Mouse (Mus musculus) urinary bladder, postnatal 25 days (tissue): ENCODE results near the gene Acap1.
A peak's percentile ranks its signal among the peaks of the same experiment; 100 is the strongest.
"Not testable (repeated sequence)": the region's sequence is repeated elsewhere in the genome, so short reads cannot be mapped to it uniquely, and the experiment has no call there.

Experiments used
- DNase-seq: peaks from one replicate; pipeline ENCODE4 v3.0.0; 2022; ENCODE audit warnings: low spot score

Acap1 gene

GRCm38 (mm10) chr11:69895291-69895690 is at the start of gene Acap1:
Gene Acap1 (minus strand): TSS chr11:69895539.
- no peak for DNase-seq

- DNase-seq: no peak
Observed at GRCm38 (mm10) chr11:69940962-69941361, 45.6 kb upstream of the Acap1 start.

- DNase-seq: no peak
Observed at GRCm38 (mm10) chr11:69939731-69940130, 44.4 kb upstream of the Acap1 start.

DNA sequence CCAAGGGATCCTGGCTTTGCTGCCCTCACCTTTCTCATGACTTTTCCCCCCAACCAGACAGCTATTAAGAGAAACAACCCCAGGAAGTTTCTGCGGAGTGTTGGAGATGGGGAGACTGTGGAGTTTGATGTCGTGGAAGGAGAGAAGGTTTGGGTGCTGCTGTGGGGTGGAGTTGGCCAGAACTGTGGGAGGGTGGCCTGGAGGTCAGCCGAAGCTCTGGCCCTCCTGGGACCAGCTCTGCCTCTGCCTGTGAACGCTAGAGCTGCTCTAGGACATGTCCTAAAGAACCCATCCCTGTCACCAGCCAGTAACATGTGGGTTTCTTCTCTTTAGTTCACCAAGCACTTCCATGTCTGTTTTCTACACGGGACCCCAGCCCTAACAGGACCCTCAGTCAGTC is 43.8 kb upstream of the Acap1 start:
- DNase-seq: no peak

DNA sequence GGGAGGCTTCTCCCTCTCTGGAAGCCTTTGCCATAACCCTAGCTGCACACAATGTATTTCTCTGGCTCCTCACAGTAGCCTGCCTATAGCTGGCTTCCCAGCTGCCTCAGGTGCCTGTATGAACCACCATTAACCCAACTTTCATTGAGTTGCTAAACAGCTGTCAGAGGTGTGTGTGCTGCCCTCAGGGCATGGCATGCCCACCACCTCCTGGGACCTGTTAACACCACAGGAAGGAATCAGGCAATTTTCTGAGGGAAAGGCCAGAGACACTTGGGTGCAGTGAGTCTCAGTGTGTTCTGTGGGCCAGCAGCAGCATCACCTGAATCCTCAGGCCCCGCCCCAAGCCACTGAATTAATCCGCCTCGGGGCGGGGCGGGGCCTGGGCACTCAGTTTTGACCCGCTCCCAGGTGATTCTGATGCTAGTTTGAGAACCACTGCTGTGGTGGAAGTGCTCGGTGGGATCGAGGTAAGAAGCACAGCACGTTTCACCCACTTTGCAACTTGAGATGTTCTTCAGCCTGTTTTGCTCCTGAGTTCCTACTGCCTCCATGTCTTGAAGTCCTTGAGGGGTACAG is 43.2 kb upstream of the Acap1 start:
- DNase-seq: no peak

GRCm38 (mm10) chr11:69937834-69938233 is 42.5 kb upstream of the Acap1 start:
- DNase-seq: no peak

DNA sequence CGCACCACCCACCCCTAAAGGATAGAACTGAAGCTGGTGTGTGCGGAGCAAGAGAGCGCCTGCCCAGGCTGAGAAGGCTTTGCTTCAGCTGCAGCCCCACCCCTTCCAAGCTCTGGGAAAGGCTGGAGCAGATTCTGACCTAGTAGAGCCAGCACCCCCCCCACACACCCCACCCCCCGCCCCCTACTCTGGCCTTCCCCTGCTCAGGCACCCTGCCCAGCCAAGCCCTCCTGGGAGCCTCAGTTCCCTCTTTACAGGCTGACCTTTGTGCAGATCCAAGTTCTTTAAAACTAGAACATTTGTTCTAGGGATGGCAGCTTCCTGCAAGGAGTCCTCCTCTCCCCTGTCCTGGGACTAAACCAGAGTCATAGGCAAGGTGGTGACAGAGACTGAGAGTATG is 42.0 kb upstream of the Acap1 start:
- DNase-seq: no peak

- no peak for DNase-seq
Observed at GRCm38 (mm10) chr11:69936714-69937347, 41.5 kb upstream of the Acap1 start.

DNA sequence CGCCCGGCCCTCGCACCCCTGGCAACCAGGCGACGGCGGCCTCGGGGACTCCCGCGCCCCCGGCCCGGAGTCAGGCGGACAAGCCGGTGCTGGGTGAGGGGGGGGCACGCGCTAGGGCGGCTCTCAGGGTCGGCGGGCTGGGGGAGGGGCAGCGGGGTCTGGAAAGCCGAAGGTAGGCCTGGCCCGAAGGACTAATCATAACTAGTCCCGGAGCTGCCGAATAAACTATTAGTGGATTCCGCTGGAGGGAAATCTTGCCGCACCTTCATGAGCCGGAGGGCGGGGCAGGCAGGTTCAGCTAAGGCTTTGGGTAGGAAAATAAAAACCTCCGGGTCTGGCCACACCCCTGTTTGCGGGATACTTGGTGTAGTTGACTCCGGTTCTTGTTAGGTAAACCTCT is 40.8 kb upstream of the Acap1 start:
- no peak for DNase-seq

DNA sequence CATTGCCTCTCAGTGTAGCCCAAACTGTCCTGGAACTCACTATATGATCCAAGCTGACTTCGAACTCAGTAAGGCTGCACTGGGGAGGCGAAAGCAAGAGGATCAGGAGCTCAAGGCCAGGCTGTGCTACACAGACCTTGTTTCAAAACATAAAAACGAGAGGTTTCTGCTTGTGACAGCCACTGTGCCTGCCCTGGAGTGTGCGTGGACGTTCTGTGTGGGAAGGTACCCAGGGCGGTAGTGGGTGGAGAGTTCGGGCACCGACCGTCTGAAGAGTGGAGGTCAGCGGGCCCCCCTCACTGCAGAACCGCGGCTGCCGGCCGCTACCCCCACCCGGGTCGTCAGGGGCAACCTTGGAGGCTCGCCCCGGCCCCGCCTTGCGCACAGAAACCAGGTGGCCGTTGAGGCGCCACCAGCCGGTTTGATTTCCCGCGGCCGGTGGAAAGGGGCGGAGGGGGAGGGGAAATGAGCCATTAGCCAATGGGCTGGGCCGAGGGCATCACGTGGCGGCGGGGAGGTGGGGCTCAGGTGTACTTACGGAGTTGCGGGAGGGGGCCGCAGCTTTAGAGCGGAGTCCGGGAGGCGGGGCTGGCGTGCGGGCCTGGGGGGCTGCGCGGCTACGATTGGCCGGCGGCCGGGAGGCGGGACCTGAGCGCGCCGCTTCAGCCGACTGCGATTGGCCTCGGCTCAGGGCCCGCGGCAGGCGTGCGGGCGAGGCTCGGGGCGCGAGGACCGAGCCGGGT is 40.0 kb upstream of the Acap1 start, which contains the start of gene Ybx2:
Ybx2 (plus strand) TSS at position 660 of the 743 bp plus-strand sequence.
- DNase-seq: peak; percentile 77

DNA sequence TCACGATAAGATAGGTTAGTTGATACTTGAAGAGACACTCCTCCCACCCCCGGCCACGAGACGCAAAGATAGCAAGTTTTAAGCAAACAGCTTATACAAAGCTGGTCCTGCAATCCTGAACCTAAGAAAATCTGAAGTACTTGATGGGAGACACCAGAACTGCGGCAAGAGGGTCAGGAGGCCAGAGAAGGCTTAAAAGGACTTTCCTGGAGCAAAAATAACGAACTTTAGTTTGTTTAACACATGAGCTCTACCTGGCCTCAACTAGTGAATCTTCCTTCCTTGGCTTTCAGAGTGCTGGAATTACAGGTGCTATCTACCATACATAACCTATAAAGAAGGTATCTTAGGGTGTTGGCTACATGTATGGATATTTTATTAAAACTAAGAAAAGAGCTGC is 39.3 kb upstream of the Acap1 start:
- DNase-seq: no peak

GRCm38 (mm10) chr11:69934169-69934568 is 38.8 kb upstream of the Acap1 start:
- peak; percentile 98 for DNase-seq

DNA sequence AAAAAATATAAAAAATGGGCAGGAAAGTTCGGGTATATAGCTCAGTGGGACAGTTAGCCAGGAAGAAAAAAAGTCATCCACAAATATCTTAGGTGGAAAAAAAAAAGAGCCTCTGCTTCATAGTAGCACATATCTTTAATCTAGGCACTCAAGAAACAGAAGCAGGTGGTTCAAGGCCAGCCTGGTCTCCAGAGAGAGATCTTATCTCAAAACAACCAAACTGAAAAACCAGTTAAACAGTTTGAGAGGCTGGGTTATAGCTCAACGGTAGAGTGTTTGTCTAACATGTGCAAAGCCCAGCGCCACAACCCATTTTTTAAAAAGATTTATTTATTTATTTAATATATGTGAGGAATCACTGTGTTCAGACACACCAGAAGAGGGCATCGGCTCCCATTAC is 37.7 kb upstream of the Acap1 start:
- DNase-seq: no peak

DNA sequence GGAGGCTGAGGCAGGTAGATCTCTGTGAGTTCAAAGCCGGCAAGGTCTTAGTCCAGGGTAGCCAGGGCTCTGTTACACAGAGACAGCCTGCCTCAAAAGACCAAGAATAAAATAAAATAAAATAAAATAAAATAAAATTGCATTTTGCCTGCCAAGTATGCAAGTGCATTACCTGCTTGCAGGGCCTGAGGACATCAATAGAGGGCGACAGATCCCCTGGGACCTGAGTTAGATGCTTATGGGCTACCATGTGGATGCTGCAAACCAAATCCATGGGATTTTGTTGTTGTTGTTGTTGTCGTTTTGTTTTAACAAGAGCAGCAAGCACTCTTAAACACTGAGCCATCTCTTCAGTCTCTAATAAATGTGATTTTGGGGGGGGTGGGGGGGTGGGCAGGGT is 36.9 kb upstream of the Acap1 start:
- no peak for DNase-seq

DNA sequence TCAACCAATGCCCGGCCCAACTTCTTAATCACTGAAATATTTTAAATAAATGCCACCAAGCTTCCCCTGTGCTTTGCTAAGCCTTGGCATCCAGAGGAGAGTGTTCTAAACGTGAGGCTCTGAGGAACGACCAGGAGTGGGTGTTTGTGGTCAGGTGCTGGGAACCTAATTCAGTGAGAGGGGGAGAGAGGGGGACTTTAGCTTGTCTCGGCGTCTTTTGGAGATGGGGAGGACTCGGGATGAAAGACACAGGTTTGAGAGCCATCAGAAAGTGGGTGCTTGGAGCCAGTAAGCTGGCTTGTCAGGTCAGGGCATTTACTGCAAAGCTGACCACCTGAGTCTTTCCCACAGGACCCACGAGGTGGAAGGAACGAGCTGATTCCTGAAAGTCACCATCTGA is 36.4 kb upstream of the Acap1 start:
- DNase-seq: no peak

DNA sequence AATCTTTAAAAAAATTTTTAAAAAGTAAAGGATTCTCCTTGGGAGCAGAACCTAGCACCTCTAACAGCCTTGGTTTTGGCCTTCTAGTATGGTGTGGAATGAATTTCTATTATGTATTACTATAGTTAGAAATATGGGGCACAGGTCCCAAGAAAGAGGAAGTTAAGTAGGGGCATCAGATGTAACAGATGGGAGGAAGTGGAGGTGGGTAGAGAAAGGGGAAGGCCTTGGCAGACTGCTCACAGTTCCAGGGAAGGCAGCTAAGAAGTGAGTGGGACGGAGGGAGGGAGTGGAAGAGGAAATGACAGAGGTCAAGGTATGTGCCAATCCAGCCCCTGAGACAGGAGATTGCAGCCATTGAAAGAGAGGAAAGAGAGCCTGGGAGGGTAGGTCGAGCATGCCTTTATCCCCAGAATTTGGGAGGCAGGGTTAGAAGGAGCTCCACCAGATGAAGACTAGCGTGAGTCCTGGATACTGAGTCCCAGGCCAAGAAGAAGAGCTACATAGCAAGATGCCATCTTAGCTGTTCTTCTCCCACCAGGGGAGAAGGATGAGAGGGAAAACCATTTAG is 35.7 kb upstream of the Acap1 start:
- DNase-seq: no peak

GRCm38 (mm10) chr11:69930176-69930575 is 34.8 kb upstream of the Acap1 start:
- DNase-seq: not testable (repeated sequence)

DNA sequence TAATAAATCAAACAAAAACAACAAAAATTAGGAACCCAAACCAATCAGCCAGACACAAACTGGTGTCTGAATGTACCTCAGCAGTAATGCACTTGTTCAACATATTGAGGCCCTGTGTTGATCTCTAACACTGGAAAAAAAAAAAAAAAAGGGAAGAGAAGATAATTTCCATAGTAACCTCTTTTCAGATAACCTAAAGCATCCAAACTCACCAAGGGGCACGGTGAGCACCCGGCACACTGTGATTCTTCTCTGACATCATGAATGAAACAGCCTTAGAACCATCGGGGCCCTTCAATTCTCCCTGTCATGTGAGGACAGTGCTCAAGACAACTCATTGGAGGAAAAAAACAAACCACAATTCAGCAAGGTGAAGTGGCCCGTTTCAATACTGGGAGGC is 34.4 kb upstream of the Acap1 start:
- DNase-seq: no peak

DNA sequence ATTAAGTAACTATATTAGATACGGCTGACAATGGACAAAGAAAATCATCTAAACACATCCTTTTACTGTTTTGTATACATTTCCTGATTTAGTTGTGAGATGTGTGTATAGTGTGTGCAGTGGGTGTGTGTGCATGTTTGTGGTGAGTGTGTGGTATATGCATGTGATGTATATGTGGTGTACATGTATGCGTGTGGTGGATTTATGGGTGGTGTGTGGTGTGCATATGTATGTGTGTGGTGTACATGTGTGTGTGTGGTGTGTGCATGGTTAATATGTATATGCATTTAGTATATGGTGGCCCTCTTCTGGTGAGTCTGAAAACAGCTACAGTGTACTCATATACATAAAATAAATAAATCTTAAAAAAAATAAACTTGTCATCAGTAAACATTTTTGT is 32.2 kb upstream of the Acap1 start:
- DNase-seq: no peak

- DNase-seq: no peak
Observed at GRCm38 (mm10) chr11:69922796-69923195, 27.5 kb upstream of the Acap1 start.

DNA sequence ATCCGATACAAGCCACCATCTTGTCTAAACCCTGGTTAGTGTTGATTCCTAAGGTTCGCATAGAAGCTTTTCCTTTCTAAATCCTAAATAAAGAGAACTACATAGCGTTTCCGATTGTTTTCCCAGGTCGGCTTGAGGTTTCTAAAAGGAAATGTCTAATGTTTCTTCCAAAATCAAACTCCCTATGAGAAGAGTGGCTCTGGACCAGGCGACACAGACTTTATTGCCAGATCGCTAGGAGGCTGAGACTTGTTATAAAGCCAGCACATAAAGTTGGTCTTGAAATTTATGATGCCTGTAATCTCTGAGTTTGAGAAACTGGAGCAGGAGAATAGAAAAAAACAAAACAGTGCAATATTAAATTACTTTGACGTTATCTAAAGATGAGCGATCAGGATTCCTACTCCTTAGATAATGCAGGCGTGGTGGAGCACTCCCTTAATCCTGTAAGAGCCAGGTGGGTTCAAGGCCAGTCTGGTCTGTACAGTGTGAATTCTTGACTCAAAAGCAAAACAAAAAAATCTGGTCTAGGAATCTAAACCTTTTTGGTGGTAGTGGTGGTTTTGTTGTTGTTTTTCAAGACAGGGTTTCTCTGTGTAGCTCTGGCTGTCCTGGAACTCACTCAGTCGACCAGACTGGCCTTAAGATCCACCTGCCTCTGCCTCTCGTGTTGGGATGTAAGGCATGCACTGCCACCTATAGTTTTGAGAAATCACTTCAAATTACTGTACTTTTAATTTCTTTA is 26.8 kb upstream of the Acap1 start:
- no peak for DNase-seq
